Mouse (Mus musculus): ENCODE data around the gene Msx2.
A peak's percentile ranks its signal among the peaks of the same experiment; 100 is the strongest.

Gene Msx2

GRCm38 (mm10) chr13:53464441-53465001 is 8.4 kb downstream of the Msx2 start:
- DNase-seq = no peak

GRCm38 (mm10) chr13:53463946-53464345 is 8.9 kb downstream of the Msx2 start:
- DNase-seq = no peak

- DNase-seq = no peak
Measured at GRCm38 (mm10) chr13:53463037-53463436, 9.8 kb downstream of the Msx2 start.

GRCm38 (mm10) chr13:53462649-53462970 is 10.3 kb downstream of the Msx2 start:
- no peak for DNase-seq

DNA sequence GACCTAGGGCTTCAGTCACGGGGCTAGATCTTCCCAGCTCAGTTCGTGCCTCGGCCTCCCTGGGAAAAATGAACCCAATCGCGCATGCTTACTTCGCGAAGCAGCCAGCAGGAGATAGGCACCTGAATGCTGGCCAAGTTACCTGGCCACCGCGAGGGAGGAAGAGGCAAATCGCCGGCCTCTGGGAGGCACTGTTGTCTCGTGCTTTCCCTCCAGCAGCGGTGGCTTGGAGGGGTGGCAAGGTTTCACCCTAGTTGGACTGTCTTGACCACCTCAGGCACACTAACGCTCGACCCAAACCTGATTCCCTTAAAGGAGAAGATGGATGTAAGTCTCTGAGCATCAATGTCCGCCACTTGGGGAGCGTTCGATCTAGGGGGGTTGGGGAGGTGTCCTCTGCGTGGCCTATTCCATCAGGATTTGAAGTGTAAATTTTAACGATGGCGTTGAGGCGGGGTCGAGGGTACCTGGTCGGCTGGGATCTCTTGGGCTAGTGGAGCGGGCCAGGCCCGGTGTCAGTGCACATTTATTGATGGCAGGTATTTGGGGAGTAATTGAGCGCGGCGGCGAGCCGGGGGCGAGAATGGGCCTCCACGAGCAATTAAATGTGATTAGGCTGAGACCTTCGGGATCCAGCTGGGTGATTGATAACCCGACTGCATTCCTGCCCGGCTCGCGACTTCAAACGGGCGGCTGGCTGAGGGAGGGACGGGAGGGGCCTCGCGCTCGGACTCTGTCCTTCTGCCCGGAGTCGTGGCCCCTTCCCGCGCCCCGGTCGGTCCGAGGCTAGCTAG is 10.8 kb downstream of the Msx2 start:
- DNase-seq = peak in 1 of 2 experiments; percentile 5

- DNase-seq = no peak
Measured at GRCm38 (mm10) chr13:53461346-53461745, 11.5 kb downstream of the Msx2 start.

DNA sequence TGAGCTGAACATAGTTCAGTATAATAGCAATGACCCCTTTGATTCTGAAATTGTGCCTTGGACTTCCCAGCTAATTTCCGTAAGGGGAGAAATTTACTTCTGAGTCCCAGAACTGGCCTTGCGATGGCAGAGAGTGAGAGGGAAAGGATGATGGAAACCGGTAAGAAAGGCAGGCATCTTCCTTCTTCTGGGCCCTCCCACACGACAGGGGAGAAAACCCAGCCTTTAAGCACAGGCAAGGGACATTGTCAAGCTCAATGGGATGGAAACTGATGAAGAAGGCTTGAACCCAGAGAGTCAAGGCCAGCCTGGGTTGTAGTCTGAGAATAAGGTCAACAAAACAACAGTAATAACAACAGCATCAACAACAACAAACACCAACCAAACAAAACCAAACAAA is 14.1 kb downstream of the Msx2 start:
- no peak for DNase-seq

- no peak for DNase-seq
Measured at GRCm38 (mm10) chr13:53454794-53455672, 17.8 kb downstream of the Msx2 start.

DNA sequence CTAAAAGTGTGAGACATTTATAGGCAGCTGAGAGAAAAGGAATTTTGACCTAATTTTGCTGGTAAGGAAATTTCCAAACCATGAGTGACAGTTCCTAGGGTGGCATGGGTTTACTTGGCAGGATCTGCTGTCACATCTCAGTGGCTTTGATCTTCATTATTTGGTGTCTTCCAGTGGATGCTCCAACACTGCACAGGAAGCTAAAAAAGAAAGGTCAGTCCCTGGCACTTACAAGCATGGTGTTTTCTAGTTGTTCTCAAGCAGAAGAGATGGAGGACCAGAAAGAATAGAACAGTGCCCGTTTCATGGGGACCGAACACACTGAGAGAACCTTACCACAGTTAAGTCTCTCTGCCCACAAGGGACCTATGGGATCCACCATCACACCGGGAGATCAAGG is 18.9 kb downstream of the Msx2 start:
- no peak for DNase-seq

DNA sequence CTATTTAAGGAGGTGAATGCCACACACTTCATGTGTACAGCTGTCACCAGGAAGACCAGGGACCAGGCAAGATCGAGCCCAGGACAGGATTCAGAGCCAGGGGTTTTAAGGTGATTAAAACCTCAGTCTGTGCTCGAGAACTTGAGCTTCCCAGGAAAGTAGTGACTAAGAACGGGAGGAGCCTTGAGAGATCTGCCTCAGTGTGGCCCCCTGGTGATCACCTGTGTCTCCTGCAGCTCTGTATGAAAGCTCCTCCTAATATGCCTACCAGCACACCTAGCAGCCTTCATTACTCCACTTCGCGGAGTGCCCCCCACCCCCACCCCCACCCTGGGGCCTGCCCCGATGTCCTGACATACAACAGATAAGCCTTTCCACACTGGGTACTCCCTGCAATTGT is 25.3 kb downstream of the Msx2 start:
- peak in 1 of 2 experiments; percentile 15 for DNase-seq

GRCm38 (mm10) chr13:53443602-53444001 is 29.3 kb downstream of the Msx2 start:
- peak in 1 of 2 experiments; percentile 17 for DNase-seq

GRCm38 (mm10) chr13:53442168-53442980 is 30.5 kb downstream of the Msx2 start:
- DNase-seq = no peak

DNA sequence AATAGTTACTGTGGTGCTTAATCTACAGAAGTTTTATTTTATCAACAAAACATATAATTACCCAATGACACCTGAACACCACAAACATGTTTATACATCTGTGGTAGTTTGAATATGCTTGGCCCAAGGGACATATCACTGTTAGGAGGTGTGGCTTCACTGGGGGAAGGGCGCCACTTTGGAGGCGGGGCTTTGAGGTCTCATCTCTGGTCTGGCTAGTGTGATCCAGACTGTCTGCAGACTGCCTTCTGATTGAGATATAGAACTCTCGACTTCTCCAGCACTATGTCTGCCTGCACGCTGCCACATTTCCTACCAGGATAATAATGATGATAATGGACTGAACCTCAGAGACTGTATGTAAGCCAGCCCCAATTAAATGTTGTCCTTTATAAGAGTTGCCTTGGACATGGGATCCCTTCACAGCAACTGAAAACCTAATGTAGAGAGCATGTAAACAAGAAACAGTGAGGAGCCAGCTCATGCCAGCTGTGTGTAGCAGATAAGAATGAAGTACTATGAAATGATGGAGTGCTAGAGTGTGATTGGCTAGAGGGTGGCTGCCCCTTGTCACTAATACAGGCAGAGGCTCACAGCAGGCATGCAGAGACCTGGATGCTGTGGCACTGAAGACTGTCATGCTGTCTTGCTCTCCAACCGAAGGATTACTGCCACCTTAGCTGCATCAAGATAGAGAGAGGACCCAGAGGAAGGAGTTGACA is 31.4 kb downstream of the Msx2 start:
- no peak for DNase-seq

- DNase-seq = no peak
Measured at GRCm38 (mm10) chr13:53439957-53440356, 32.9 kb downstream of the Msx2 start.

GRCm38 (mm10) chr13:53426507-53426906 is 46.4 kb downstream of the Msx2 start:
- peak; percentile 62 to 81 for DNase-seq

GRCm38 (mm10) chr13:53421189-53421588 is 51.7 kb downstream of the Msx2 start:
- no peak for DNase-seq

- no peak for DNase-seq
Measured at GRCm38 (mm10) chr13:53420741-53421140, 52.1 kb downstream of the Msx2 start.

DNA sequence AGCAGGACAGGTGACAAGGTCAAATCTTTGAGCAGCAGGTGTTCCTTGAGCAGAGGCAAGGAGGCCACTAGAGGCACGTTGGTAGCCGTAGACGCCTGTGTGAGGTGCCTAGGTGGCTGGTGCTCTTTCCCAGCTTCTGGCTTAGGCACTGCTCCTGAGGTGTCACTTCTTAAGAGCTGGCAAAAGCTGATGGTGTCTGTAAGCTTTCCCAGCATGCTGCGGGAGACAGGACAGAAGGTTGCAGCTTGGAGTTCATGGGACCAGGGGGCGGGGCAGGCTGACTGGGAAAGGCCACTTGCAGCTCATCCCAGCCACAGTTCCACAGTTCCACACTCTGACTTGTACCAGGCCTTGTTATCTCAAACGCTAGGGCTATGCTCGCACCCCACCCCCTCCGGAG is 53.2 kb downstream of the Msx2 start:
- DNase-seq = no peak

DNA sequence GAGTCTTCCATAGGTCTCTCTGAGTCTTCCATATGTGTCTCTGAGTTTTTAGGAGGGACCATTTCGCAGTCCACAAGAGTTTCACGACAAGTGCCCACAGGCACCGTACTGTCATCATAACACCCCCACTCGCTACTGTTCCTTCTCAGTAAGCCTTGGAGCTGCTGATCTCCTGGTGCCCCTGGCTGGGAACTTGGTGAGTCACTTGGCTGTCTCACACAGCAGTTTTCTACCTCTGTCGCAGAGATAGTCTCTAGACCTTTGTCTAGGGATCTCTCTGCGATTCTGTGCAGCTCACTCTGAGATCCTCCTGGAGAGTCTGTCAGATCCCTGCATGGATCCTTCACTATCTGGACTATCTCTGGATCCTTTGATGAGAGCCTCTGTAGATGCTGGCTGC is 55.2 kb downstream of the Msx2 start:
- DNase-seq = no peak
